Mouse (Mus musculus) brain, embryonic 14.5 days (tissue): ENCODE measurements around the gene Lrrc7. TPM values are rescaled to one million over a fixed set of nuclear protein-coding genes. Genes with fewer than 3 reads are reported as not detected.

Experiments
- DNase-seq: peaks from one replicate; pipeline ENCODE4 v3.0.0-alpha.2; 2011; ENCODE audit warnings: low read depth
- CTCF ChIP-seq: fragments of 200-500 bp; IDR thresholded peaks from 2 replicates; pipeline ENCODE4 v1.5.1; 2012; ENCODE audit warnings: inconsistent platforms, mild to moderate bottlenecking, moderate library complexity, borderline replicate concordance; ENCODE audit not compliant: insufficient read depth, insufficient read length; ENCODE audit errors: extremely low read depth
- POLR2A ChIP-seq: fragments of 200-500 bp; IDR thresholded peaks from 2 replicates; pipeline ENCODE4 v1.6.1; 2012; ENCODE audit warnings: mild to moderate bottlenecking, inconsistent platforms, borderline replicate concordance; ENCODE audit not compliant: poor library complexity, insufficient read depth, insufficient read length, severe bottlenecking; ENCODE audit errors: extremely low read depth
- polyA plus RNA-seq: library from polyadenylated mRNA; depleted of rRNA; stranded (reverse); fragments of >200 nt; gene quantifications from 2 replicates; pipeline ENCODE4 v1.2.3, GENCODE M21; 2012

Gene Lrrc7
- polyA plus RNA-seq, 1 experiment: 9.5 TPM

- DNase-seq: no peak
- TF ChIP-seq CTCF (no peak), POLR2A (no peak)
Observed at GRCm38 (mm10) chr3:158075004-158075403, 487.0 kb downstream of the Lrrc7 start.

- TF ChIP-seq POLR2A (no peak), CTCF (no peak)
- no peak for DNase-seq
Observed at GRCm38 (mm10) chr3:158068613-158069263, 493.3 kb downstream of the Lrrc7 start.

- no peak for DNase-seq
- TF ChIP-seq POLR2A (no peak), CTCF (no peak)
Observed at GRCm38 (mm10) chr3:158067916-158068315, 494.1 kb downstream of the Lrrc7 start.

- no peak for TF ChIP-seq POLR2A
- no peak for TF ChIP-seq CTCF
- DNase-seq: no peak
Observed at GRCm38 (mm10) chr3:158065256-158065655, 496.8 kb downstream of the Lrrc7 start.

GRCm38 (mm10) chr3:158061811-158062523, 500.1 kb downstream of the Lrrc7 start:
- DNase-seq: no peak
- TF ChIP-seq POLR2A (no peak), CTCF (no peak)

- no peak for TF ChIP-seq CTCF
- TF ChIP-seq POLR2A: no peak
- no peak for DNase-seq
Observed at GRCm38 (mm10) chr3:158060621-158061291, 501.3 kb downstream of the Lrrc7 start.

GRCm38 (mm10) chr3:158049508-158049907, 512.5 kb downstream of the Lrrc7 start:
- DNase-seq: peak; percentile 10

GRCm38 (mm10) chr3:158040755-158041154, 521.3 kb downstream of the Lrrc7 start:
- TF ChIP-seq CTCF (no peak), POLR2A (no peak)
- no peak for DNase-seq

More at GRCm38 (mm10) chr3:158049508-158049907, 512.5 kb downstream of the Lrrc7 start:
- no peak for TF ChIP-seq CTCF
- no peak for TF ChIP-seq POLR2A

GRCm38 (mm10) chr3:158038106-158038505, 523.9 kb downstream of the Lrrc7 start:
- no peak for DNase-seq
- TF ChIP-seq POLR2A (no peak), CTCF (no peak)

- DNase-seq: peak; percentile 99
- TF ChIP-seq CTCF (no peak), POLR2A (peak; percentile 40; the same call in 1 of the 2 replicates)
Observed at GRCm38 (mm10) chr3:158036329-158036988, 525.6 kb downstream of the Lrrc7 start, which contains the start of the genes Srsf11 and Lrrc40. TSS of gene Srsf11 (minus strand) at chr3:158036639. TSS of gene Lrrc40 (plus strand) at chr3:158036662.

- no peak for DNase-seq
- TF ChIP-seq POLR2A (no peak), CTCF (no peak)
Observed at GRCm38 (mm10) chr3:158035866-158036265, 526.2 kb downstream of the Lrrc7 start.
